Mouse (Mus musculus) neural tube, embryonic 11.5 days (tissue): ENCODE measurements at regions not wholly inside any gene's neighbourhood (a gene's known extent, or its start where the extent isn't known, plus 50 kb on each side); places are given as distances from the start of the nearest gene placed in this dataset.

Experiments used
- ATAC-seq: fragments of 200-750 bp; cut with Nextera tagmentation; 2 replicates; pipeline ENCODE4 v1.8.0; 2017; ENCODE audit warnings: moderate number of reproducible peaks, mild to moderate bottlenecking, moderate TSS enrichment, moderate library complexity; ENCODE audit not compliant: insufficient read depth, low FRiP score, low TSS enrichment
- DNase-seq: peaks from one replicate; pipeline ENCODE4 v3.0.0-alpha.2; 2015; ENCODE audit warnings: low spot score
- H3K27ac ChIP-seq: fragments of 300-500 bp; sonication (generic); 2 replicates; pipeline ENCODE4 v1.5.1; 2014; ENCODE audit warnings: low read depth, mild to moderate bottlenecking, low read length
- H3K27me3 ChIP-seq: fragments of 300-500 bp; sonication (generic); 2 replicates; pipeline ENCODE4 v1.6.1; 2014; ENCODE audit warnings: mild to moderate bottlenecking, low read length, mixed read lengths; ENCODE audit not compliant: control insufficient read depth, insufficient read depth
- H3K36me3 ChIP-seq: fragments of 300-500 bp; sonication (generic); 2 replicates; pipeline ENCODE4 v1.6.1; 2014; ENCODE audit warnings: mild to moderate bottlenecking, low read length, moderate library complexity, mixed read lengths; ENCODE audit not compliant: control insufficient read depth, insufficient read depth
- H3K4me1 ChIP-seq: fragments of 300-500 bp; sonication (generic); 2 replicates; pipeline ENCODE4 v1.6.1; 2014; ENCODE audit warnings: low read length, mixed read lengths; ENCODE audit not compliant: control insufficient read depth, insufficient read depth
- H3K4me2 ChIP-seq: fragments of 300-500 bp; sonication (generic); 2 replicates; pipeline ENCODE4 v1.6.1; 2014; ENCODE audit warnings: low read depth, mild to moderate bottlenecking, moderate library complexity
- H3K4me3 ChIP-seq: fragments of 300-500 bp; sonication (generic); 2 replicates; pipeline ENCODE4 v1.5.1; 2014; ENCODE audit warnings: low read depth, low read length
- H3K9ac ChIP-seq: fragments of 300-500 bp; sonication (generic); 2 replicates; pipeline ENCODE4 v1.6.1; 2014; ENCODE audit warnings: mild to moderate bottlenecking, low read length
- H3K9me3 ChIP-seq: fragments of 300-500 bp; sonication (generic); 2 replicates; pipeline ENCODE4 v1.6.1; 2016; ENCODE audit warnings: low read length; ENCODE audit not compliant: control insufficient read depth
- WGBS: fragments of 180-500 bp; shearing (Covaris S2); extraction: QIAGEN DNeasy Blood & Tissue Kit; methylation state at CpG from one replicate; pipeline ENCODE4 v1.1.7; 2014; 5-methylcytosine and 5-hydroxymethylcytosine counted together

- H3K4me2 ChIP-seq = no peak overlapping the region
- H3K4me1 ChIP-seq = no peaks in the 10 kb centered on the region
- no peak overlapping the region for H3K27ac ChIP-seq
- H3K4me3 ChIP-seq = no peak overlapping the region
- 86% methylated on average over 3 of the region's 3 CpGs for WGBS
- no peak overlapping the region for H3K9ac ChIP-seq
- H3K27me3 ChIP-seq = no peaks in the 10 kb centered on the region
- ATAC-seq (no peak), DNase-seq (no peak)
- H3K9me3 ChIP-seq = no peaks in the 10 kb centered on the region
- no peaks in the 10 kb centered on the region for H3K36me3 ChIP-seq
Observed at GRCm38 (mm10) chr2:128353457-128353856, 227.6 kb downstream of the Bcl2l11 start.

- Histone ChIP-seq H3K4me2 (no peak overlapping the region), H3K27ac (no peak overlapping the region), H3K4me3 (no peak overlapping the region), H3K27me3 (no peaks in the 10 kb centered on the region), H3K9ac (no peak overlapping the region), H3K36me3 (no peaks in the 10 kb centered on the region), H3K4me1 (no peaks in the 10 kb centered on the region), H3K9me3 (no peaks in the 10 kb centered on the region)
- ATAC-seq (no peak), DNase-seq (no peak)
- 88% methylated on average over 4 of the region's 4 CpGs for WGBS
Observed at GRCm38 (mm10) chr2:128356326-128356725, 230.5 kb downstream of the Bcl2l11 start.

- H3K27me3 ChIP-seq = no peaks in the 10 kb centered on the region
- DNase-seq (no peak), ATAC-seq (no peak)
- H3K4me1 ChIP-seq = no peaks in the 10 kb centered on the region
- H3K4me3 ChIP-seq = no peak overlapping the region
- H3K36me3 ChIP-seq = no peaks in the 10 kb centered on the region
- 74% methylated on average over 4 of the region's 4 CpGs for WGBS
- H3K4me2 ChIP-seq = no peak overlapping the region
- no peak overlapping the region for H3K9ac ChIP-seq
- no peaks in the 10 kb centered on the region for H3K9me3 ChIP-seq
- no peak overlapping the region for H3K27ac ChIP-seq
Observed at GRCm38 (mm10) chr2:128359106-128359505, 231.9 kb upstream of the Spdye4c start.

GRCm38 (mm10) chr2:128360517-128360916 is 230.5 kb upstream of the Spdye4c start:
- 64% methylated on average over 5 of the region's 5 CpGs for WGBS
- Histone ChIP-seq H3K27ac (no peak overlapping the region), H3K4me3 (no peak overlapping the region), H3K9ac (no peak overlapping the region), H3K4me2 (no peak overlapping the region), H3K36me3 (no peaks in the 10 kb centered on the region), H3K9me3 (no peaks in the 10 kb centered on the region), H3K27me3 (no peaks in the 10 kb centered on the region), H3K4me1 (no peaks in the 10 kb centered on the region)
- DNase-seq (no peak), ATAC-seq (no peak)

GRCm38 (mm10) chr2:128361436-128361835 is 229.6 kb upstream of the Spdye4c start:
- DNase-seq (no peak), ATAC-seq (no peak)
- no peak overlapping the region for H3K4me3 ChIP-seq
- no peaks in the 10 kb centered on the region for H3K4me1 ChIP-seq
- no peaks in the 10 kb centered on the region for H3K36me3 ChIP-seq
- H3K9ac ChIP-seq = no peak overlapping the region
- H3K9me3 ChIP-seq = no peaks in the 10 kb centered on the region
- H3K4me2 ChIP-seq = no peak overlapping the region
- no peaks in the 10 kb centered on the region for H3K27me3 ChIP-seq
- WGBS = 85% methylated on average over 1 of the region's 1 CpGs
- H3K27ac ChIP-seq = no peak overlapping the region

GRCm38 (mm10) chr2:128364161-128364560 is 226.8 kb upstream of the Spdye4c start:
- Histone ChIP-seq H3K36me3 (no peaks in the 10 kb centered on the region), H3K27ac (no peak overlapping the region), H3K9me3 (no peaks in the 10 kb centered on the region), H3K9ac (no peak overlapping the region), H3K27me3 (no peaks in the 10 kb centered on the region), H3K4me3 (no peak overlapping the region), H3K4me2 (no peak overlapping the region), H3K4me1 (no peaks in the 10 kb centered on the region)
- 53% methylated on average over 14 of the region's 14 CpGs for WGBS
- DNase-seq (no peak), ATAC-seq (no peak)

GRCm38 (mm10) chr2:128365004-128365403 is 226.0 kb upstream of the Spdye4c start:
- H3K9me3 ChIP-seq = no peaks in the 10 kb centered on the region
- H3K4me3 ChIP-seq = no peak overlapping the region
- no peaks in the 10 kb centered on the region for H3K36me3 ChIP-seq
- DNase-seq (no peak), ATAC-seq (no peak)
- no peaks in the 10 kb centered on the region for H3K4me1 ChIP-seq
- WGBS = 73% methylated on average over 3 of the region's 3 CpGs
- H3K9ac ChIP-seq = no peak overlapping the region
- no peaks in the 10 kb centered on the region for H3K27me3 ChIP-seq
- no peak overlapping the region for H3K4me2 ChIP-seq
- no peak overlapping the region for H3K27ac ChIP-seq

GRCm38 (mm10) chr2:128365775-128366174 is 225.2 kb upstream of the Spdye4c start:
- DNase-seq (no peak), ATAC-seq (no peak)
- H3K4me3 ChIP-seq = no peak overlapping the region
- WGBS = 93% methylated on average over 2 of the region's 2 CpGs
- H3K9me3 ChIP-seq = no peaks in the 10 kb centered on the region
- H3K27me3 ChIP-seq = no peaks in the 10 kb centered on the region
- no peak overlapping the region for H3K27ac ChIP-seq
- H3K4me2 ChIP-seq = no peak overlapping the region
- no peaks in the 10 kb centered on the region for H3K36me3 ChIP-seq
- H3K4me1 ChIP-seq = no peaks in the 10 kb centered on the region
- no peak overlapping the region for H3K9ac ChIP-seq

GRCm38 (mm10) chr2:128367266-128368150 is 223.5 kb upstream of the Spdye4c start:
- Histone ChIP-seq H3K36me3 (no peaks in the 10 kb centered on the region), H3K27ac (no peak overlapping the region), H3K4me1 (no peaks in the 10 kb centered on the region), H3K4me2 (no peak overlapping the region), H3K9ac (no peak overlapping the region), H3K9me3 (no peaks in the 10 kb centered on the region), H3K27me3 (no peaks in the 10 kb centered on the region), H3K4me3 (no peak overlapping the region)
- DNase-seq = no peak
- WGBS = 87% methylated on average over 14 of the region's 14 CpGs
- no peak for ATAC-seq
